Mouse (Mus musculus): ENCODE results near the gene Ubap1l. TPM values are rescaled to one million over a fixed set of nuclear protein-coding genes. Genes with fewer than 3 reads are reported as not detected.

Gene Ubap1l
- total RNA-seq, 2 experiments from 2014 or later: 0.44 to 0.66 TPM

DNA sequence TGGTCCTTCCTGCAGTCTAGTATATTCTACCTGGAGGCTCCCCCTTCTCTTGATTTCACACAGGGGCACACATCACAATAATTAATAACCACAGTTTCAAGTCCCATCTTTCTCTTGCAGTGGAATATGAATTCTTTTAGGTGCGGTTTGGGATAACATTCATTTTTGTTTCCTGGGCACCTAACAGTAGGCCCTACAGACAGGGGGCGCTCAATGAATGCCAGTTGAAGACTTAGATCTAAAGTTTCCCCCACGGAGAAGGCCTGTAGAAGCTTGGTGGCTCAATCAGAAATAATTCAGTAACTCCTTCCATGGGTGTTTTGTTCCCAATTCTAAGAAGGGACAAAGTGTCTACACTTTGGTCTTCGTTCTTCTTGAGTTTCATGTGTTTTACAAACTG is 11.6 kb downstream of the Ubap1l start:
- no peak for DNase-seq (ENCODE audit: low spot score in 2 of 2)

DNA sequence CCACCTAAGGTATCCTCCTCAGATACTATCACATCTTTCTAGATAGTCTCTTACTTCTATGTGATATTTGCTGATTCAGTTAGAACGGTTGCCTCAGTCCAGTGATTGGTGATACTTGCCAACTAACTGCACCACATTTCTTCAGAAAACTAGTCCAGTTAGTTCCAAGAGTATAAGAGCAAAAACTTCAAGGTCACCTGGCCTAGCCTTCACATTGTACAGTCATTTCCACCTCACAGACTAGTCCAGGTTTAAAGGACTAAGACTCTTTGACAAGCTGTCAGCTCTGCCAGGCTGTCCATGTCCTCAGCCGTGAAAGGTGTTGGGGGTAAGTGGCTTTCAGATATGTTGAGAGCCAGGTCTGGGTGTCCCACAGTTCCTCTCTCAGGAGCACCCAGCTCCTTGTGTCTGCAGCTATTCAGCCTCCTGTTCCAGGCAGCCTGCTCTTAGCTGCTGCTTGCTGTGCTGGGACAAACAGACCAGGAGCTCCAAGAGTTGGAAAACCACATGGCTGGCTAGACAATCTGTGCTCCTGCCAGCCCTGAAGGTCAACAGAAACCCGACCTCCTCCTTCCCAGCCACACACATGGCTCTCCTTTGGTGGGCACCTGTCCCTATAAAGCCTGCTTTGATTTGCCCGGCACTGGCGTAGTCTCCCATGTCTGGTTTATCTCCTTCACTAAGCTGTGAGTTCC is 13.8 kb downstream of the Ubap1l start:
- DNase-seq (ENCODE audit: low spot score in 2 of 2): no peak

DNA sequence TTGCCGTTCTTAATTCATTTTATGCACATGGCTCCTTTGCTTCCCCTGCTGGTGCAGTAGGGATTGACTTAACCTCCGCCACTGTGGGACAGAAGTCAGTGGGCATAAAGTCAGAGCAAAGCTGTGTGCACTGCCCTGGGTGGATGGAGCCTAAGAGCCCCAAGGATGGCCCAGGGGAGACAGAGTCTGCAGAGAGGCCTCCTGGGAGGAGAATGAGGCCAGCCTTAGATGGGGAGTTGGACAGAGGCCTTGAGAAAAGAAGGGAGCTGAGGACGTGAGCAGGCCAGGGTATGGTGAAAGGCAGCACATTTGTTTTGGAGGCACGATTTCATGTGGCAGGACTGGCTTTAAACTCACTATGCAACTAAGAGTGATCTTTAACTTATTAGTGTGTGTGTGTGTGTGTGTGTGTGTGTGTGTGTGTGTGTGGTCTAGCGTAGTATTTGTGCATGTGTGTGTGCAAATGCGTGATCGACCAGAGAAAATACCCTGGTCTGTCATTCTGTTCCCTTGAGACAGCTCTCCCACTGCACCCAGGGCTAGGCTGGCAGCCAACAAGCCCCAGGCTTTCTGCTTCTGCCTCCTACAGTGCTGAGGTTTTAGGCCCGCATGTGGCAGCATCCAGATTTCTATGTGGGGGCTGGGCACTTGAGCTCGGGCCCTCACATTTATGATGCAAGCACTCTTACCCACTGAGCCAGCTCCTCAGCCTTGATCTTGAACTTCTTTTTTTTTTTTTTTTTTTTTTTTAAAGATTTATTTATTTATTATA is 14.5 kb downstream of the Ubap1l start:
- DNase-seq (ENCODE audit: low spot score in 2 of 2): no peak

DNA sequence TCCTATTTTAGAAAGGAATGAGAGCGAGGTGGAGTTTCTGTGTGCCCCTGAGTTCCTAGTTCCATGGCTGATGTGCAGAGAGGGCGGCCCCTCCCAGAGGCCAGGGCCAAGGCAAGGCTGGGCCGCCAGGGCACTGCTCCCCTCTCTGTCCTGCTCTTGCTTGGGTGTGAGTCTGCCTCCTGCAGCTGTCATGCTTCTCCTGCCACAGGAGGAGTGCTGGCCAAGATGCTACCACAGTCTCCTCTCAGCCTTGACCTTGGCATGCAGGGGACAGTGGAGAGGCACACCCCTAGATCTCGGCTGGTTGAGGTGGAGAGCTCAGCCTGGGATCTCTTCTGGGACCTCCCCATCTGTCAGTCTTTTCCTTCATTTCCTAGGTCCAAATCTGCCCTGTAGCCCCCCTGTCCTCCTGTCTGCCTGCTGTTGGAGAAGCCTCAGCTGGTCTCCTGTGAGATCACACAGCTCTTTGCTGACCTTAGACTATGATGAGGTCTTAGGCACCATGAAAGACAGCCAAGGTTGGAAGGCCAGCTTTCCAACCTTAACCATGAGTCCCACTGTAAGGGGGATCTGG is 20.3 kb downstream of the Ubap1l start:
- DNase-seq (ENCODE audit: low spot score in 2 of 2): no peak

DNA sequence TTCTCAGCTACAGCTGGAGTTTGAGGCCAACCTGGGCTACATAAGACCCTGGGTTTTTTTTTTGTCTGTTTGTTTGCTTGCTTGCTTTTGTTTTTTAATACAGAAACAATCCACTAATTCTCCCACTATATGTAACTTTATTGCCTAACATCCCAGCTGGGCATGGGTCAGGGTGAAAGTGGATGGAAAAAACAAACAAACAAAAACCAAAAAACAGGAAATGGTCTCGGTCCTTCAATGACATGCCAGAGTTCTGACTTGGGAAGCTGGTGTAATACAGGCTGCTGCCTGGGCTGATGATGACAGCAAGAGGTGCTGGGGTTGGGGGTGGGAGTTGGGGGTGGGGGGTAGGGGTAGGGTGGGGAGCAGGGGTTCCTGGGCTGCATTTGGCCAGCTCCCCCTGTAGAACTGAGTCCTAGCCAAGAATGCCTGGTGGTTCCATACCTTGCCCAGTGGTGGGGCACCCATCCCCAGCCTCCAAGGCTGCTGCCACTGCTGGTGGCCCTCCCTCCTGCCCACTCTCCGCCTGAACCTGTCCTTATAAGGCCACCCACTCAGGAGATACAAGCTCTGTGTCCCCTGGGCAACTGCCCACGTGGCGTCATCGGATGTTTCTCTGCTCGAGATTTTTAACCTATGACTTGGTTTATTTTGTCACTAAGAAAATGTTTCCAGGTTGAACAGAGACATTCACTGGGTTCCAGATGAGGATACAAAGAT is 21.4 kb downstream of the Ubap1l start:
- DNase-seq (ENCODE audit: low spot score in 2 of 2): no peak

DNA sequence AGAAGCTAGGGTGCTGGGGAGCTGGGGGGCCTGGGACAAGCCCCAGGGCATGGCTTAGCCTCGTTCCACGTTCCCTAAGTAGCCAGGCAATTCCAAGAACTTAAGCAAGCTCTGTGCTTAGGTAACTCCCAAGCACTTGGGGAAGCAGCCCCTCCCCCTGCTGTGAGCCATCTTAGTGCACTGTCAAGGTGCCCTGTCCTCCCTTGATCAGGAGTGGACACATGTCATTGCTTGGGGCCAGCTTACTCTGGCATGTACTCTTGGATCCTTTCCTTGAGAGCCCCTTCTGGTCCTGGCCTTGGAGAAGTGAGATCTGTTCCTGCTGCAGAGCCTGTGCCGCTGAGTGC is 21.9 kb downstream of the Ubap1l start:
- no peak for DNase-seq (ENCODE audit: low spot score in 2 of 2)

DNA sequence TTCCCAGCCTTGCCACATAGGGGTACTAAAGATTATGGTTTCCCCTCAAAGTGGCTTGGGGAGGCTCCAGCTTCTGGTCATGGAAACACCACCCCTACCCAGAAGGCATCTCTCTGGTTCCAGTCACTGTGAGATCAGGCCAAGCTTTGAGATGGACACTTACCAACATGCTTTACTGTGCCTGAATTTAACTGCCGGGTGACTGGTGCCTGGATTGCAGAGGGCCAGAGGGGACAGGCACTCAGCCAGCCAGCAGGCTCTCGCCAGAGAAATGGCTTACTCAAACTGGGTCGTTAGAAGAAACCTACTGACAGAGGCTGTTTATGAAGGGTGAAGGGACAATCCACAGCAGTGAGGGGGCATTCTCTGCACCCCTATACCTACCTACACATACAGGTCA is 23.4 kb downstream of the Ubap1l start:
- no peak for DNase-seq (ENCODE audit: low spot score in 2 of 2)

DNA sequence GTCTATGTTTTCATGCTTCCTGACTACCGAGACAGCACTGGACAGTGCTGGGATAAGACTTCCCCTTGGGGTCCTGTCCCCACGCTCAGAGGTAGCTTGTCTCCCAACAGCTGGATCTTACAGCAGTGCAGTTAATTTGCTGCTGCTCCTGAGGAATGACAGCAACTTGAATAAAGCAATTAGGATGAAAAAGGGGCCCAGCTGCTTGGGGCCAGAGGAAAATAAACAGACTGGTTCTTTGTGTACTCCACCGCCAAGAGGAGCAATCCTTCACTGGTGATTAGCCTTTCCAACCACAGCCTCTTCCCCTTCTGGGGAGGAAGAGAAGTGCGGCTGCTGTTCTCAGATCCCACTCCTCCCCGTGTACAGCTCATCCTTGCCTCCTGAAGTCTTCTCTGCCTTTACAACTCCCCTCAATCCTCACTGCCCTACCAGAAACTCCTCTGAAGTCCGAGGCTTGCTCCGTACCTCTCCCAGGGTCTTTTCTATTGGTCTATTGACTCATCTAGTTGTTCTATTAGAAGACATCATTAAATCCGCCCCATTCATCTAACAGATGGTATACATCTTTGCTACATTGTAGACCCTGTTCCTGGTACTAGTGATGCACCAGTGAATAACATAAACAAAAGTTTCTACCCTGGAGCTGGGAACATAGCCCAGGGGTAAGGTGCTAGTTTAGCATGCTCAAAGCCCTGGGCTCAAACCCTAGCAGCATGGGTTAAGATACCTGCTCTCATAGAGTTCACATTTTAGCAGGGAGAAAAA is 25.7 kb downstream of the Ubap1l start:
- DNase-seq (ENCODE audit: low spot score in 2 of 2): no peak

DNA sequence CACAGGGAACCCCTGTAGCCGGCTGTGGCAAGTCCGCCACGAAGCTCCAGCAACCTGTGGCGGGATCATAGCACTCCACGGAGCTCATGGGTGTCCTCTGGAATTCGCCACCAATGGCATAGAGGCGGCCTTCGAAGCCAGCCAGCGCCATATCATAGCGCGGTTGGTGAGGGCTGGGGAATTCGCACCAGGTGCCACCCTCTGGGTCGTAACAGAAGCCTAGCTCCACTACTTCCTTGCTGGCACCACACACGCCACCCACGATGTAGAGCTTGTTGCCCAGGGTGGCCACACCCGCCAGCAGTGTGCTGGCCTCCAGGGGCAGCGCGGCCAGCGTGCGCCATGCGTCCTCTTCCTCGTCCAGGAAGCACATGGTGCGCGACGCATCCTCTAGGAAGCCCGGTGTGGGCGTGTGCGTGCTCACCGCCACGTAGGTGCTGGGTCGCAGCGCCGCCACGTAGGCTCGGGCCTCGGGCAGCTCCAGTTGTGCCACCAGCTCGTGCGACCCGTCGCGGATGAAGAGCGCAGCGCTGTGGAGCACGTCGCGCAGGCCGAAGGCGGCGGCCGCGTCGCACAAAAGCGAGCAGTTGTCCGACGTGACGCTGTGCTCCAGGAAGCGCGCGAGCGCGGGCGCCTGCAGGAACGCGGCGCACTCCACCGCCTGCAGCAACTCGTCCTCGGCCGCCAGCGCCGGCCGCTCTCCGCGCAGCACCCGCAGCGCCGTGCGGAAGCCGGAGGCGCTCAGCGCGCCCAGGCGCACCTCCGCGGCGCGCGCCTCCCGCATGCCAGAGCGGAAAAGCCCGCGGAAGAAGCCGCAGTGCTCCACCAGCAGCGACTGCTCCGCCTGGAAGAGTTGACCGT is 30.1 kb downstream of the Ubap1l start:
- DNase-seq (ENCODE audit: low spot score in 2 of 2): no peak

DNA sequence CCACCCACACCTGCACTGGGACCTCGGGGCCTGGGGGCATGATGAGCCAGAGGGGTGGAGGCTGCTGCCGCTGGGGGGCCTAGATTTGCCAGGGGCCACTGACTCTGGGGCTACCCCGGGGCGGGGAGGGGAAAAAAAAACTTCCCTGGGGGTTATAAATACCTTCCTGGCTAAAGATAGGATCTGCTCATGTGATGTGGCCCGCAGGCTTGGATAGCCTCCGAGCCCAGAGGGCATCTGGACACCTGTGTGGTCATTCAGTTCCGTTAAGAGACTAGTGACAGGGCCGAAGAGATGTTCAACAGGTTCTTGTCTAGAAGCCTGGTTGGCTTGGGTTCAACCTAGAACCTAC is 30.7 kb downstream of the Ubap1l start, which contains the start of gene Kbtbd13:
TSS of gene Kbtbd13 (minus strand) at position 40 of the 352 bp plus-strand sequence.
- no peak for DNase-seq (ENCODE audit: low spot score in 2 of 2)

DNA sequence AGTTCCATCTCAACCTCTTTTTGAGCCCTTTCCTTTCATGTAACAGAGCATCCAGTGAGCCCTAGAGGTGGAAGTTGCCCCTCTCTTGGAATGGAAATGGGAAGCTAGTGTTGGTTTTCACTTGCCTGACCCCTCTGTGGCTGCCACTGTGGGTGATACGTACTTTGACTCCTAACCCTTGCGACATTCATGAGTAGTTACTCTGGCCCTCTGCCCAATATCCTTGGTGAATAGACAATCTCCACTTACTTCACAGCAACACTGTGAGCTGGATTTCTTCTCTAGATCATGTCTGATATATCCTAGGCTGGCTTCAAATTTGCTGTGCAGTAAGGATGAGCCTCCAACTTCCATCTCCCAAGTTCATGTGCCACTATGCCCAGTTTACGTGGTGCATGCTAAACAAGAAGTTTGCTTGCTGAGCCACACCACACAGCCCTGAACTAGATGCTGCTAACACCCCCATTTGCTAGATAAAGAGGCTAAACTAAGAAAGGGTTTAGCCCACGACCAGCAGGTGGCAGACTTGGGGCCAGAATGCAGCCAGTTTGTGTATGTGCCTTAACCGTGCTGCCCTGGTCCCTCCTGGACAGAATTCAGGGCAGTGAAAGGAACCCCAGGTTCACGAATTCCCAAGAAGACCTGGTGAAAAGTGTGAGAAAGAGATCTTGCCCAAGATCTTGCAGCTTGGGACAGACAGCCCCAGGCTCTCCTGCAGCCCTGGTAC is 32.0 kb downstream of the Ubap1l start:
- DNase-seq (ENCODE audit: low spot score in 2 of 2): peak in 1 of 2 experiments; percentile 71

DNA sequence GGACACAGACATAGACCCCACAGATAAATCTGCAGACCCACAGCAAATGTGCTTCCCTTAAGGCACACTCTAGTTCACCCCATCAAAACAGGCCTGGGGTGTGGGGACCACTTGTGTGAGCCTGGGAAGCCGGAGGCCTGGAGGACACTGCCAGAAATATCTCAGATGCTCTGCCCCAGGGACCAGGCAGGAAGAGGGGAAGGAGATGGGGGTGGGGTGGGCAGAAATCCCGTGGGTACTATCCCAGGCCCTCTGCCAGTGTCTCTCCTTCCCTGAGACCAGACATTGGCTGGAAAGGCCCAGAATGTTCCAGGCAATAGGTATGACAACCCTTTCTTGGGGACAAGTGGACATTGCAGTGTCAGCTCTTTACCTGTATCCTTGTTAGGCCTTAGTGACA is 32.8 kb downstream of the Ubap1l start:
- DNase-seq (ENCODE audit: low spot score in 2 of 2): no peak

DNA sequence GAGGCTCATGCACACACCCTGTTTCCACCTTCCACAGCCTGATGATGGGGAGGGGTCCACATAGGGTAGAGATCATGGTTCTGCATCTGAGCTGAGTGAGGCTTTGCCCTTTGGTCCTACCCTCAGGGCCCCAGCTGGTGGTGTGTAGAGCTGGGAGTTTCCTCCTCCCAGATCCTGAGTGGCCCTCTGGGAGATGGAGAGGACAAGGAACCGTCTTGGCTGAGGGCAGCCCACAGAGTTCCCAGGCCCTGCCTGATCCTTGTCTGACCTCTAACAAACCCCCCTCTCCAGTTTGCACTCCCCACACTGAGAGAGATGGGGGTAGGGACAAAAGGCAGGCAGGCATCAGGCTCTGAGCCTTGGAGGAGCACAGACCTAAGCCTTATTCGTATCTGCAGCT is 33.5 kb downstream of the Ubap1l start:
- DNase-seq (ENCODE audit: low spot score in 2 of 2): no peak

DNA sequence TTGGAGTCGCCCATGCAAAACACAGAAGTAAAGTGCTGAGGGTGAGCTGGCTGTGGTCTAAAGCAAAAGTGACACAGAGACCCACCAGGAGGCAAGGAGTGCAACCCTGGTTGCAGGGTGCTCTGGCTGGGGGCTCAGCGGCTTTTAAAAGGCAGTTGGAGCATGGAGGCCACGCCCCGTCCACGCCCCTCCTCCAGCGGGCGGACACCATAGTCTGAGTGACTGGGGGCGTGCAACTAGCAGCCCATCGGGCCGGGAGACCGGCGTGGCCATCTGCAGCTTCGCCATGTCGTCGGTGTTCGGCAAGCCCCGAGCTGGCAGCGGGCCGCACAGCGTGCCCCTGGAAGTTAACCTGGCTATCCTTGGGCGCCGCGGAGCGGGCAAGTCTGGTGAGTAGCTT is 37.4 kb downstream of the Ubap1l start, which contains the start of gene Rasl12:
TSS of gene Rasl12 (plus strand) at position 228 of the 400 bp plus-strand sequence.
- DNase-seq (ENCODE audit: low spot score in 2 of 2): peak; percentile 53 to 71

DNA sequence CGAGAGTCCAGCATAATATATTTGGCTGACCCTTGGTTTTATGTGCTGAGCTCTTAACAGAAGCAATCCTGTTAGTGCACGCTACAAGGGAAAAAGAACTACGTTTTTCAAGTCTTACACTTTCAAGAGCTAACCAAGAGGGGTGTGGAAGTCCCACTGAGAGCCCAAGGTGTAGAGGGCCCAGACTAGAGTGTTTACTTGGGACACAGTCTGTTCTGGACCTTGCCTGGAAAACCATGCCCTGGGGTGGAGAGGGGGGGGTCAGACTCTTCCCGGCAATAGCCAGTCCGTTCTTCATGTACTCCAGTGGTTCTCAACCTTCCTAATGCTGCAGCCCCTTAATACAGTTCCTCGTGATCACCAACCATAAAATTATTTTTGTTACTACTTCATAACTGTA is 39.1 kb downstream of the Ubap1l start:
- DNase-seq (ENCODE audit: low spot score in 2 of 2): no peak

DNA sequence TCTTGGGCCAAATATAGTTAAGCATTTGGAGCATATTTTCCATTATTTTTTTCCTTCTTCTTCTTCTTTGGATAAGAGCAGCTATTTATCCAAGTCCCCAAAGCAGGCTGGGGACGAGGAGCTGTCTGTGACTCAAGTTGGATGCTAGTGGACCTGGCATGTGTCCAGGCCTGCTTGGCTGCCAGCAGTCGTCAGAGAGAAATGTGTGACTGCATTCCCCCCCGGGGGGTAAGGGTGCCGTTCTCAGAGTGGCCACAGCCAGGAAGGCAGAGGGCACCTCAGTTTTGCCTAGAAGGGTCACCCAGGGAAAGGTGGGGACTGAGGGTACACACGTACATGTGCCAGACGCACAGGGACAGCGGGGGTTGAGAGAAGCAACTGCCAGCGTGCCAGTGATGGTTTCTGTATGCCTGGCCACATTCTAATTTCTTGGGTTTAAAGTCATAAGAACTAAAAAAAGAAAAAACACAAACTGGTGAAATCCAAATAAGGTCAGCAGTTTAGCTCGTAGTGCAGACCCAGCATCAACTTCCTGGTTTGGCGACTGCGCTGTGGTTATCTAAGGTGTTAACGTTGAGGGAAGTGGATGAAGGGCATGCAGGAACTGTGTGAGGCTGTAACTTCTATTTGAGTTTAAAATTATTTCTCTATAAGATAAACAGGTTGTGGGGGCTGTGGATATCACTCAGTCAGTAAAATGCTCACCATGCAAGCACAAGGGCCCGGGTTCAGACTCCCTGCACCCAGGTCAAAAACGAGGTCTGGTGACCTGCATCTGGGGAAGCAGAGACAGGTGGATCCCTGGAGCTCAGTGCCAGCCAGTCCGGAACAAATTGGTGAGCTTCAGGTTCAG is 43.7 kb downstream of the Ubap1l start:
- DNase-seq (ENCODE audit: low spot score in 2 of 2): peak; percentile 47 to 63

DNA sequence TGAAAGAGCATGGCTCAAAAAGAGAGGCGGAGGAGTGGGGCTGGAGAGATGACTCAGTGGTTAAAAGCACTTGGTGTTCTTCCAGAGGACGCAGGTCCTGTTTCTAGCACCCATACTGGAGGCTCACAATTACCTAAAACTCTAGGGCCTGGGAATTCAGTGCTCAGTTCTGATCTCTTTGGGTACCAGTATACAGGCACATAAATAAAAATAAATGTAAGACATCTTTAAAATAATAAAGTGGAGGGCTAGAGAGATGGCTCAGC is 44.3 kb downstream of the Ubap1l start:
- DNase-seq (ENCODE audit: low spot score in 2 of 2): no peak

DNA sequence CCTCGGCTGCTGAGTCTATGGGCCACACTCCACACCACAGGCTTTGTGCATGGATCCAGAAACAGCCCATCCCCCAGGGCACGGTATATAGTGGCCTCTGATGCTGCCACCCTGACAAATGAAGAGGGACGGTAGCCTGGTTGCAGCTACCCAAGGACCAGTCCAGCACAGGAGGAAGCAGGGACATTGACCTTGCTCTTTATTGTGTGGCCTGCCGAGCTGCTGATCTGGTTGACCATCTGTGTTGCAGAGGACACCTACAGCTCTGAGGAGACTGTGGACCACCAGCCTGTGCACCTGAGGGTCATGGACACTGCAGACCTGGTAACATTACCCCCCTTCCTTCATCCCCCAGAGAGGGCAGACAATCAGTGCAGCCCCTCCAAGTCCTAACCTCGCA is 46.5 kb downstream of the Ubap1l start:
- DNase-seq (ENCODE audit: low spot score in 2 of 2): no peak

DNA sequence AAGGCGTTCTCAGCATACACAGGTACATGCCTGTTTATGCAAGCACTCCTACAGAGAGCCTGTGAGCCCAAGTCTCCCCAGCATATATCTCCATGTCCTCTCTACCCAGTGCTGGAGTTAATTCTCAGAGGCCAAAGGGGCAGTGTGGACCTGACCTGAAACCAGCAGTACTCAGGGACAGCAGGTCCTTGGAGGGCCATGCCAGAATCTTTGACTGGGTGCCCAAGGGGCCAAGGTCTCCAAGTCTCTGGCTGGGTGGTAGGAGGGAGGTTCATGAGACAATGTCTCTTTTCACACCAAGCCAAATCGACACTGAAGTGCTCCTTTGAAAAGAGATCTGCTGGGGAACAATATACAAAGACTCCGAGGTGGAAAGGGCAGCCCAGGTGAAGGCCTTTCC is 47.0 kb downstream of the Ubap1l start:
- no peak for DNase-seq (ENCODE audit: low spot score in 2 of 2)

Data from gastrocnemius, postnatal 4 days (tissue).